Mouse (Mus musculus) spleen, postnatal 36 days (tissue): ENCODE measurements at regions not wholly inside any gene's neighbourhood (a gene's known extent, or its start where the extent isn't known, plus 50 kb on each side); places are given as distances from the start of the nearest gene placed in this dataset.

Source experiments
- DNase-seq, 2 experiments: peaks; one replicate each; pipeline ENCODE4 v3.0.0; 2022; ENCODE audit warnings: low spot score in 2 of 2, mixed read lengths in 1 of 2

DNA sequence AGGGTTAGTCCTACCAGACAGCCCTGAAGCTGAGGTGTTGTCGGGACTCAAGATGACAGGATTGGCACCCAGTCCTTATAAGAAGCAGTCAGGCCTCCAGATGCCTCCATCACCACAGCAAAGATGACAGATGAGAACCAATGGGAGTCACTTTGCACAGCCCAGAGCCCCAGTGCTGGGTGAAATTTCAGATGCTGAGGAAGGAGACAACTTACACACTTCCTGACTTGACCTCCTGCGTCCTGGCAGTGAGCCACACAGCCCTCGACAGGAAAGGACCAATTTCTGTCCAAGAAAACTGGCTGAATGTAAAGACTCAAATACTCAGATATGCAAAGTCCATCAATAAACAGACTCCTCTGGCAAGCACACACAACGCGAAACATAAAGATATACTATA lies 67.6 kb upstream of the Intu start:
- no peak for DNase-seq

DNA sequence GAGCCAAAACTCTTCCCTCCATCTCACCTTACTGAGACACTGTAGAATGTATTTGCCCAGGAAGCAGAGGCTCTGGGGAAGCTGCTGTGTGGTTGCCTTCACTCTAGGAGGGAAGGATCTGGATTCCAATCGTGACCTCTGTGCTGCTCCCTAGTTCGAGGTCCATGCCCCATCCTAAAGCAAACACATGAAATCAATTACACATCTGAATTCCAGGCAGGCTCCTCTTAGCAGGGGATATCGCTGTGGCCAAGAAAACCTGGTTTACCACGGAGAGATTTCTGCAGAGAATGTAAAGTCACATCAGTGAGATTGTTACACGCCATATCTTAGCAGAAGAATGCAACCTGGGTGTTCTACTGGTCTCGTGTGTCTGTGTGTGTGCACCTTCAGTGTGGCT lies 61.0 kb upstream of the Intu start:
- no peak for DNase-seq

GRCm38 (mm10) chr3:40472766-40473165 lies 58.3 kb upstream of the Intu start:
- DNase-seq = no peak

GRCm38 (mm10) chr3:40480258-40480951 lies 50.7 kb upstream of the Intu start:
- DNase-seq = no peak
